Mouse (Mus musculus) midbrain, postnatal 0 days (tissue): ENCODE results near the gene Gm28635. TPM values are rescaled to one million over a fixed set of nuclear protein-coding genes. Genes with fewer than 3 reads are reported as not detected.

ENCODE experiments used
- ATAC-seq: fragments of 200-750 bp; cut with Nextera tagmentation; 2 replicates; pipeline ENCODE4 v1.8.0; 2017; ENCODE audit warnings: moderate number of reproducible peaks, mild to moderate bottlenecking, moderate TSS enrichment, moderate library complexity; ENCODE audit not compliant: low FRiP score
- DNase-seq: peaks from one replicate; pipeline ENCODE4 v3.0.0-alpha.2; 2015; ENCODE audit warnings: low spot score
- H3K27ac ChIP-seq: fragments of 300-500 bp; sonication (generic); 2 replicates; pipeline ENCODE4 v1.5.1; 2014; ENCODE audit warnings: low read depth, mild to moderate bottlenecking, low read length, mixed read lengths
- H3K27me3 ChIP-seq: fragments of 300-500 bp; sonication (generic); 2 replicates; pipeline ENCODE4 v1.6.1; 2014; ENCODE audit warnings: low read length, control low read depth, mixed read lengths; ENCODE audit not compliant: insufficient read depth
- H3K36me3 ChIP-seq: fragments of 300-500 bp; sonication (generic); 2 replicates; pipeline ENCODE4 v1.6.1; 2014; ENCODE audit warnings: low read length, control low read depth, mixed read lengths; ENCODE audit not compliant: insufficient read depth
- H3K4me1 ChIP-seq: fragments of 300-500 bp; sonication (generic); 2 replicates; pipeline ENCODE4 v1.6.1; 2014; ENCODE audit warnings: mild to moderate bottlenecking, control low read depth, antibody characterized with exemption, low read length, mixed read lengths; ENCODE audit not compliant: insufficient read depth
- H3K4me2 ChIP-seq: fragments of 300-500 bp; sonication (generic); 2 replicates; pipeline ENCODE4 v1.6.1; 2014; ENCODE audit warnings: low read depth, mild to moderate bottlenecking, low read length, mixed read lengths; ENCODE audit not compliant: poor library complexity, severe bottlenecking
- H3K4me3 ChIP-seq: fragments of 300-500 bp; sonication (generic); 2 replicates; pipeline ENCODE4 v1.5.1; 2014; ENCODE audit warnings: low read depth, mild to moderate bottlenecking, low read length, moderate library complexity
- H3K9ac ChIP-seq: fragments of 300-500 bp; sonication (generic); replicated peaks from 2 replicates; pipeline ENCODE4 v1.6.1; 2014; ENCODE audit warnings: mild to moderate bottlenecking, low read length, moderate library complexity, mixed read lengths; ENCODE audit not compliant: poor library complexity, severe bottlenecking
- H3K9me3 ChIP-seq: fragments of 300-500 bp; sonication (generic); 2 replicates; pipeline ENCODE4 v1.6.1; 2016; ENCODE audit warnings: low read length, control low read depth
- CTCF ChIP-seq: IDR thresholded peaks from 2 replicates; pipeline ENCODE4 v1.5.1; 2016; ENCODE audit warnings: antibody characterized with exemption, mild to moderate bottlenecking
- WGBS: fragments of 180-500 bp; shearing (Covaris S2); extraction: QIAGEN DNeasy Blood & Tissue Kit; methylation state at CpG from one replicate; pipeline ENCODE4 v1.1.7; 2014; 5-methylcytosine and 5-hydroxymethylcytosine counted together
- polyA plus RNA-seq: library from polyadenylated mRNA; unstranded; fragments of >200 nt; fragmentation: Nextera tagmentation; extraction: Ambion mirVana; gene quantifications from 2 replicates; pipeline ENCODE4 v1.2.1, GENCODE M21; 2015
- total RNA-seq: library from RNA; depleted of rRNA; stranded (reverse); fragments of >200 nt; gene quantifications from 2 replicates; pipeline ENCODE4 v1.2.3, GENCODE M21; 2014

Gene Gm28635
- total and polyA plus RNA-seq, 2 experiments from 2014 or later: not detected

DNA sequence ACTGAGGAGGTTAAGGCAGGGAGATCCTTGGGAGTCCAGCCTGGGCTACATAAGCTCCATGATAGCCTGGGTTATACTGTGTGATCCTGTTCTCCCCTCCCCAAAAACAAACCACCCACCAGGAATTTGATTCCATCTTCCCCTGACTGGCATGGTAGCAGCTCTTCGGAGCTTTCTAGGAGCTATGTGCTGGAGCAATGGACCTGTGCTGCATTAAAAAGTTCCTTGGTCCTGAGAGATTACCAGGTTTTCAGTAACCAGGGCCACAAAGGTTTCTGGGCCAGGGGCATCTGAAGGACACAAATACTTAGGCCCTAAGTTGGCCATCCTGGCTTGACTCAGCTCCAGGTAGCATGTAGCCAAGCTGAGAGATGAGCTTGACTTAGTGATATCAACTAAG lies 45.8 kb downstream of the Gm28635 start:
- Histone ChIP-seq H3K4me1 (0 out of 2 replicates have a peak, but pooled peaks cover 7% of the 10 kb centered on the region), H3K4me3 (no peak overlapping the region), H3K27ac (no peak overlapping the region), H3K36me3 (no peaks in the 10 kb centered on the region), H3K4me2 (no peak overlapping the region), H3K9me3 (no peaks in the 10 kb centered on the region), H3K27me3 (no peaks in the 10 kb centered on the region), H3K9ac (no peak overlapping the region)
- DNase-seq (no peak), ATAC-seq (no peak)
- WGBS: 93% methylated on average over 1 of the region's 1 CpGs
- TF ChIP-seq CTCF: no peak

DNA sequence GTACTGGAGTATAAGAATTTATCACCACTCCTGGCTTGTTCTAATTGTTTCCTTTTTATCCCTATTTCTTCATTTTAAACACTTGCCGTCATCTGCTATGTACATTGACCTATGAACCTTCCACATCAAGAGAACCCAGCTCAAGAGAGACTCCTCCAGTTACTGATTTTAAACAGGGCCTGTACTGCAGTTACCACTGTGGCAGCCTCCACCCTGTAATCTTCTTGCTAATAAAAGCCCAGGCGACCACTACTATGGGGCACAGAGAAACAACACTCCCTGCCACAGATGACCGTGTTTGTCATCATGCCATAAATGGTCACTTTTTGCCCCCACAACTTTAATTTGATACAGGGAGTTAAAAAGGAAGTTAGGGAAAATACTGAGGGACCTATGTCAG lies 50.8 kb downstream of the Gm28635 start:
- no peak overlapping the region for H3K4me3 ChIP-seq
- TF ChIP-seq CTCF: no peak
- 66% methylated on average over 3 of the region's 3 CpGs for WGBS
- no peak overlapping the region for H3K9ac ChIP-seq
- ATAC-seq (no peak), DNase-seq (no peak)
- no peak overlapping the region for H3K4me2 ChIP-seq
- no peaks in the 10 kb centered on the region for H3K27me3 ChIP-seq
- peaks cover 3% of the 10 kb centered on the region; the same call in 1 of the 2 replicates for H3K4me1 ChIP-seq
- peaks cover under 1% of the 10 kb centered on the region; the same call in 1 of the 2 replicates for H3K36me3 ChIP-seq
- H3K9me3 ChIP-seq: no peaks in the 10 kb centered on the region
- no peak overlapping the region for H3K27ac ChIP-seq

DNA sequence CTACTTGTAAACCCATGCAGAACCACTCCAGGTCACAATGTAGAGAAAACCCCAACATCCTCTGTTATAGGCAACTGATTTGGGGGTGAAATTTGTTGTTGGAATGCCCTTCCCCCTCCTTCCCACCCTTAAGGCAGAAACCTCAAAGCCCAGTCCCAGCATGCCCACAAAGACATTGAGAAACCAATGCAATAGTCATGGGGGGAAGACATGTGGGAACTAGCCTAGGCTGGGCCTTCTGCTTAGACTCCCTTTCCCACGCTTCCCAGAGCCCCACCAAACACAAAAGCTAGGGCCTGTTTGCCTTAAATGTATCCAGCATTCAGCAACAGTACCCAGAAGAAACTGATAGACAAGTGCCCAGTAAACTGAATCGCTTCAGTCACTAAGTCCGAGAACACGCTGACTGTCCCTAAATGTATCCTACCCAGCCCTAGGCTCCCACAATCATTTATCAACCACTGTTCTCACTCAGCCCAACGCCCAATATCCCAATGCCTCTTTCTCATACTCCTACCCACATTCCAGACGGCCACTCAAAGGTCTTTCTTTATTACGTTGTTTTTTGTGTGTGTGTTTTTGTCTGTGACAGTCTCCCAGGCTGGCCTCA lies 51.4 kb downstream of the Gm28635 start:
- 80% methylated on average over 7 of the region's 7 CpGs for WGBS
- Histone ChIP-seq H3K36me3 (peaks cover 4% of the 10 kb centered on the region; the same call in 1 of the 2 replicates), H3K27me3 (no peaks in the 10 kb centered on the region), H3K4me2 (no peak overlapping the region), H3K27ac (no peak overlapping the region), H3K9ac (no peak overlapping the region), H3K9me3 (no peaks in the 10 kb centered on the region), H3K4me3 (no peak overlapping the region), H3K4me1 (peaks cover 3% of the 10 kb centered on the region; the same call in 1 of the 2 replicates)
- DNase-seq (no peak), ATAC-seq (no peak)
- TF ChIP-seq CTCF: no peak

DNA sequence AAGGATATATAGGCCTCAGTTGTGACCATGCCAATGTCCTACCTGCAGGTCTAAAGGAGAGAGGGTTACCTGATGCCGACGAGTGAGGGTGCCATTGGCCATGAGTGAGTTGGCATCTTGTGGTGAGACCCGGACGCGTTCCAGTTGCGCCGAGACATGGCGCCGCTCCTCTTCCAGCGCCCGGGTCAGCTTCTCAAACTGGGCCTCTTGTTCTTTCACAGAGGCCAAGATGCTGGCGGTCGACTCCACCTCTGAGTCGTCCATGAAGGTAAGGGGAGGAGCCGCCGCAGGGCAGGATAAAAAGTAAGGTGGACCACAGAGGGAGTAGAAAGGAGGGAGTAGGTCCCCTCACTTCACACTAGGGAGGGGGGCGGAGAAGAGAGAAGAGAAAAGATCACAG lies 53.6 kb downstream of the Gm28635 start:
- DNase-seq (no peak), ATAC-seq (no peak)
- 95% methylated on average over 17 of the region's 17 CpGs for WGBS
- Histone ChIP-seq H3K27ac (no peak overlapping the region), H3K4me1 (peaks cover 3% of the 10 kb centered on the region; the same call in 1 of the 2 replicates), H3K27me3 (no peaks in the 10 kb centered on the region), H3K4me2 (no peak overlapping the region), H3K9me3 (no peaks in the 10 kb centered on the region), H3K9ac (no peak overlapping the region), H3K4me3 (no peak overlapping the region), H3K36me3 (peaks cover 19% of the 10 kb centered on the region)
- no peak for TF ChIP-seq CTCF

DNA sequence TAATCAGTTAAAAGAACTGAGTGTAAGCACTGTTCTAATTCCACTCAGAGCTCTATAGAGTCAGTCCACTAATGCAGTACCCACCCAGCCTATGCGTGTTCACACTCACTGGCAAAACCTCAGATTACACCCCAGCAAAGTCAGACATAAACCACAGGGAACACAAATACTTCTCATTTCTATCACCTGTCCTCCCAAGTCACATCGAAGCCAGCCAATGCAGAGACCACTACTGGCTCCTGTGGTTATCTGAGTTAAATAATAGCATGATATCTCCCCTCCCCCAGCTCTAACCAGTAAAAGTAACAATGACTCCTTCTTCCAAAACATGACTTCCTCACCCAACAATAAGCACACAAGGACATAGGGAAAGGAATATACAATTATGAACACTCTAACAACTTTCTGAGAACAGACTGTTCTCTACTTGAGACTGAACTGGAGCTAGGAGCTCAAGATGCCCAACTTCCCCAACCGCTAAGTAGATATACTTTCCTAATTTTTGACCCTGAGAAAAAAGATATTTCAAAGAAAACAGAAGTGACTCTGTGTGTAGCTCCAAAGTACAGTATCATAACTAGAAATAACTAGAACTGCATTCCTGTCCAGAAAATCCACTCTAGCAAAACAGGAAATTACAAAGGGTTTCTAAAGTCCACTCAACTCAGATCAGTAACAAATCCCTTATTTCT lies 54.3 kb downstream of the Gm28635 start:
- Histone ChIP-seq H3K27me3 (no peaks in the 10 kb centered on the region), H3K4me3 (no peak overlapping the region), H3K9ac (no peak overlapping the region), H3K4me1 (peaks cover 3% of the 10 kb centered on the region; the same call in 1 of the 2 replicates), H3K4me2 (no peak overlapping the region), H3K9me3 (no peaks in the 10 kb centered on the region), H3K27ac (no peak overlapping the region), H3K36me3 (peaks cover 24% of the 10 kb centered on the region)
- WGBS: 95% methylated on average over 3 of the region's 3 CpGs
- no peak for TF ChIP-seq CTCF
- DNase-seq (no peak), ATAC-seq (no peak)

DNA sequence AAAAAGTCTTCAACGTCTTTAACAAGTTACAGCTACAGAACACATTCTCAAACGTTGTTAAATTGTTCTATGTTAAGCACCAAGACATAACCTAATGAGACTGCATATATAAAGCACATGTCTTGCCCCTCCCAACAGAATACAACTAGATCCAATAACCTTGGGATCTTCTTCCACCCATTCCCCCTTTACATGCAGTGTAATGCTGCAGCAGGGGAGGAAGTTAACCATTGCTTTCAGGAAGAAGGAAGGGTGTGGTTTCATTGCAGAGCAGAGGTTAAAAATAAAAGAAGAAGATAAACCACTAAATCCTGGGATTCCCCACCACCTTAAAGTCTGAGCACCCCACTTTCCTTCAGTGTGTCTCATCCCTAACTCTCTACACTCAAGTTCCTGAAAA lies 55.2 kb downstream of the Gm28635 start:
- Histone ChIP-seq H3K36me3 (peaks cover 24% of the 10 kb centered on the region), H3K4me2 (no peak overlapping the region), H3K4me3 (no peak overlapping the region), H3K9ac (no peak overlapping the region), H3K27ac (no peak overlapping the region), H3K9me3 (no peaks in the 10 kb centered on the region), H3K27me3 (no peaks in the 10 kb centered on the region), H3K4me1 (peaks cover 3% of the 10 kb centered on the region; the same call in 1 of the 2 replicates)
- WGBS: 80% methylated on average over 2 of the region's 2 CpGs
- no peak for TF ChIP-seq CTCF
- ATAC-seq: no peak
- no peak for DNase-seq
